Mouse (Mus musculus): ENCODE data around the gene Dmrta1. TPM values are rescaled to one million over a fixed set of nuclear protein-coding genes. Genes with fewer than 3 reads are reported as not detected.

Gene Dmrta1
- 0.14 TPM in 1 of 2 replicates, not detected in the other for polyA plus RNA-seq (2012; rRNA removed)

DNA sequence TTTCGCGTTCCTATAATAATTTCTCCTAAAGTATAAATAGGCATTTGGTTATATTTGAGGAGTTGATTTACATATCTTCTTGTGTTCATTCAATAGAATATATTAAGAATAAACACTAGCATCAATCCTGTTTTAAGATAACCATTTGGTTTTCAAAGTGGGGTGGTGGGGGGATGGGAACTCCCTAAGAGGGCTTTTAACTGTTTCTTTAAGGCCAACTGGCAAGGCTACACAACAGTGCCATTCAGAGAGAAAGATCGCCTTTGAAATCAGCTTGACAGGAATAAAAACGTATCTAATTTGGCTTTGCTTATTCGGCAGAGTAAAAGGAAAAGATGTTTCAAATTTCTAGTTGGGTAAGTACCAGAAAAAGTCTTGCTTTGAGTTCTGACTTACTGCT is at the start of gene Dmrta1:
TSS of gene Dmrta1 (plus strand) at position 242 of the 400 bp plus-strand sequence.
- Histone ChIP-seq H3K27ac (ENCODE audit: insufficient read depth, low read depth, low read length) (no peak within 1 kb of the TSS), H3K27me3 (ENCODE audit: control insufficient read depth, insufficient read depth, low read length) (no peaks in the 10 kb centered on the region), H3K4me1 (ENCODE audit: control insufficient read depth, insufficient read depth, insufficient read length, low read length) (no peaks in the 10 kb centered on the region), H3K36me3 (ENCODE audit: control insufficient read depth, insufficient read depth, low read length) (no peaks in the 10 kb centered on the region), H3K4me3 (ENCODE audit: low read depth, low read length) (no peak within 1 kb of the TSS)
- WGBS = 68% methylated on average over 5 of the region's 5 CpGs
- TF ChIP-seq CTCF (IDR thresholded peaks at IDR 0.05; ENCODE audit: extremely low read depth, insufficient read length, insufficient replicate concordance, low read depth, low read length) (no peak), POLR2A (IDR thresholded peaks at IDR 0.05; ENCODE audit: low read depth, low read length) (no peak)

DNA sequence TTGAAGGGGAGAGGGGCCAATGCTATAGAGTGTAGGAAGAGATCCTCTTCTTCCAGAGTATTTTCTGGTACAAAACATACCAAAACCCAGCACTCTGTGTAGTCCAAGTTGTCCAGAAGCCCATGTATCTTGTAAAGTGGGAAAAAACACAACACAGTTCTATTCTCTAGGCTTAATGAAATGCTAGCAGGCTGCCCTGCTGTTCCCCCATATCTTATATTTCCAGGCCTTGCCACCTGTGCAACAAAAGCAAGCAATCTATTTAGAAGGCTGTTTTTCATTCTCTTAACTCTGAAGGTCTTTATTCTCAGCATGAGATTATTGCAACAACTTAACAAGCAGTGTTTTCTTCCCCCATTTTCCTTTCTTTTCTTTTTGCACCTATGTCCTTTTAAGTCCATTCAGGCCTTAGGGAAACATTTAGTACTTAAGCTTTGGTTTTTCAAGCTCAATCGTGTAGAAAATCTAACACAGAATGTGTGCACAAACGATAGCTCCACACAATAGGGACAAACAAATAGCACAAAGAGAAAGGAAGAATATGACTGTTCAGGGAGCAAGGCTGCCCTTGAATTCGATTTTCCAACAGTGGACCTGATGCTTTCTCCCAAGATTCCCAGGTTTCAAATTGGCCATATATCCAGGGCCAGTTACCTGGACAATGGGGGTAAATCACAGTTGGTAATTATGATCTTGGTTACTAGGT is 48.7 kb upstream of the Dmrta1 start:
- H3K4me3 ChIP-seq (ENCODE audit: low read depth, low read length) = no peak overlapping the region
- TF ChIP-seq POLR2A (IDR thresholded peaks at IDR 0.05; ENCODE audit: low read depth, low read length) (no peak), CTCF (IDR thresholded peaks at IDR 0.05; ENCODE audit: extremely low read depth, insufficient read length, insufficient replicate concordance, low read depth, low read length) (no peak)
- no peaks in the 10 kb centered on the region for H3K36me3 ChIP-seq (ENCODE audit: control insufficient read depth, insufficient read depth, low read length)
- 68% methylated on average over 3 of the region's 3 CpGs for WGBS
- no peaks in the 10 kb centered on the region for H3K27me3 ChIP-seq (ENCODE audit: control insufficient read depth, insufficient read depth, low read length)
- H3K27ac ChIP-seq (ENCODE audit: insufficient read depth, low read depth, low read length) = no peak overlapping the region
- no peaks in the 10 kb centered on the region for H3K4me1 ChIP-seq (ENCODE audit: control insufficient read depth, insufficient read depth, insufficient read length, low read length)

- 46% methylated on average over 6 of the region's 6 CpGs for WGBS
- TF ChIP-seq POLR2A (IDR thresholded peaks at IDR 0.05; ENCODE audit: low read depth, low read length) = no peak
- TF ChIP-seq CTCF (IDR thresholded peaks at IDR 0.05; ENCODE audit: extremely low read depth, insufficient read length, insufficient replicate concordance, low read depth, low read length) = no peak
- H3K27me3 ChIP-seq (ENCODE audit: control insufficient read depth, insufficient read depth, low read length) = no peaks in the 10 kb centered on the region
- H3K4me3 ChIP-seq (ENCODE audit: low read depth, low read length) = no peak overlapping the region
- H3K36me3 ChIP-seq (ENCODE audit: control insufficient read depth, insufficient read depth, low read length) = no peaks in the 10 kb centered on the region
- no peaks in the 10 kb centered on the region for H3K4me1 ChIP-seq (ENCODE audit: control insufficient read depth, insufficient read depth, insufficient read length, low read length)
- H3K27ac ChIP-seq (ENCODE audit: insufficient read depth, low read depth, low read length) = no peak overlapping the region
These were observed 47.7 kb upstream of the Dmrta1 start for GRCm38 (mm10) chr4:89631560-89631959.

DNA sequence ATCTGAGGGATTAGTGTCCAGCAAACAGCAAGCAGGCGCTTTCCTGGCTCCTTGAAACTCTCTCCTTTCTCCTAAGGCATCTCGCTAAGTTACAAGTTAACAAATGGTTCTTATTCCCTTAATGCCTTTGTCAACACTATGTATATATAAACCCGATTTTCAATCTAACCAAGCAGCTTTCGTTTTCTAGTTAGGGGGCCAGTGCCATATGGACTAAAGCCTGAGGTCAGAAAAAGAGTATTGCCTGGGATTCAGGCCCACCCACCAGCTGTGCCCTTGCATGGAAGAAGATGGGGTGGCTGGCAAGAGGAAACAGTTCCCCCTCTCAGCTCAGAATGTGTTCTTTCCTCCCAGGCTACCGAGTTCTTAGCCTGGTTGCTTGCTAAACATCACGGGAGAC is 40.6 kb upstream of the Dmrta1 start:
- Histone ChIP-seq H3K36me3 (ENCODE audit: control insufficient read depth, insufficient read depth, low read length) (no peaks in the 10 kb centered on the region), H3K4me1 (ENCODE audit: control insufficient read depth, insufficient read depth, insufficient read length, low read length) (no peaks in the 10 kb centered on the region), H3K27me3 (ENCODE audit: control insufficient read depth, insufficient read depth, low read length) (no peaks in the 10 kb centered on the region), H3K4me3 (ENCODE audit: low read depth, low read length) (no peak overlapping the region), H3K27ac (ENCODE audit: insufficient read depth, low read depth, low read length) (no peak overlapping the region)
- WGBS = 17% methylated on average over 6 of the region's 6 CpGs
- TF ChIP-seq POLR2A (IDR thresholded peaks at IDR 0.05; ENCODE audit: low read depth, low read length) (no peak), CTCF (IDR thresholded peaks at IDR 0.05; ENCODE audit: extremely low read depth, insufficient read length, insufficient replicate concordance, low read depth, low read length) (no peak)

- H3K27me3 ChIP-seq (ENCODE audit: control insufficient read depth, insufficient read depth, low read length) = no peaks in the 10 kb centered on the region
These were observed 34.8 kb upstream of the Dmrta1 start for GRCm38 (mm10) chr4:89644235-89645115.

GRCm38 (mm10) chr4:89650352-89651311 is 28.6 kb upstream of the Dmrta1 start:
- no peak for TF ChIP-seq POLR2A (IDR thresholded peaks at IDR 0.05; ENCODE audit: low read depth, low read length)
- TF ChIP-seq CTCF (IDR thresholded peaks at IDR 0.05; ENCODE audit: extremely low read depth, insufficient read length, insufficient replicate concordance, low read depth, low read length) = no peak
- no peaks in the 10 kb centered on the region for H3K27me3 ChIP-seq (ENCODE audit: control insufficient read depth, insufficient read depth, low read length)
- H3K36me3 ChIP-seq (ENCODE audit: control insufficient read depth, insufficient read depth, low read length) = no peaks in the 10 kb centered on the region

More at GRCm38 (mm10) chr4:89644235-89645115, 34.8 kb upstream of the Dmrta1 start:
- H3K4me1 ChIP-seq (ENCODE audit: control insufficient read depth, insufficient read depth, insufficient read length, low read length) = no peaks in the 10 kb centered on the region
- no peaks in the 10 kb centered on the region for H3K36me3 ChIP-seq (ENCODE audit: control insufficient read depth, insufficient read depth, low read length)
- 60% methylated on average over 9 of the region's 9 CpGs for WGBS
- TF ChIP-seq POLR2A (IDR thresholded peaks at IDR 0.05; ENCODE audit: low read depth, low read length) = no peak
- TF ChIP-seq CTCF (IDR thresholded peaks at IDR 0.05; ENCODE audit: extremely low read depth, insufficient read length, insufficient replicate concordance, low read depth, low read length) = no peak
- no peak overlapping the region for H3K4me3 ChIP-seq (ENCODE audit: low read depth, low read length)
- H3K27ac ChIP-seq (ENCODE audit: insufficient read depth, low read depth, low read length) = no peak overlapping the region

More at GRCm38 (mm10) chr4:89650352-89651311, 28.6 kb upstream of the Dmrta1 start:
- Histone ChIP-seq H3K4me3 (ENCODE audit: low read depth, low read length) (no peak overlapping the region), H3K4me1 (ENCODE audit: control insufficient read depth, insufficient read depth, insufficient read length, low read length) (no peaks in the 10 kb centered on the region), H3K27ac (ENCODE audit: insufficient read depth, low read depth, low read length) (no peak overlapping the region)
- WGBS = 83% methylated on average over 20 of the region's 20 CpGs
